Mouse (Mus musculus): ENCODE results near the gene Agap3.

- TF ChIP-seq HCFC1 (IDR thresholded peaks at IDR 0.05; ENCODE audit: low read depth, low read length) = no peak
- TF ChIP-seq POLR2A (IDR thresholded peaks at IDR 0.05; ENCODE audit: control insufficient read depth in 1 of 2, insufficient read depth in 1 of 2, low read depth in 1 of 2, low read length in 2 of 2, poor library complexity in 1 of 2) = no peak
- TF ChIP-seq CTCF (IDR thresholded peaks at IDR 0.05 in 2 of 3, conservative IDR thresholded peaks at IDR 0.05 in 1 of 3; ENCODE audit: control insufficient read depth in 1 of 3, insufficient read depth in 1 of 3, low read depth in 2 of 3, low read length in 3 of 3, poor library complexity in 1 of 3, severe bottlenecking in 1 of 3) = no peak
- no peak for TF ChIP-seq MYB (IDR thresholded peaks at IDR 0.05; ENCODE audit: low read depth, low read length)
- no peak for TF ChIP-seq ETS1 (IDR thresholded peaks at IDR 0.05; ENCODE audit: low read depth, low read length)
- TF ChIP-seq RCOR1 (IDR thresholded peaks at IDR 0.05; ENCODE audit: low read depth, low read length) = no peak
- TF ChIP-seq POLR2AphosphoS2 (IDR thresholded peaks at IDR 0.05; ENCODE audit: low read length) = no peak
Observed at GRCm38 (mm10) chr5:24541144-24541569, 89.2 kb downstream of the Agap3 start.
